Mouse (Mus musculus): Measurements from ENCODE around the gene Gpx6. TPM values are rescaled to one million over a fixed set of nuclear protein-coding genes. Genes with fewer than 3 reads are reported as not detected.

The Gpx6 gene
- total RNA-seq, 2 experiments from 2014 or later, result not detected

- intact Hi-C loops (cut with DNase I), result no loop called here
- DNase-seq (ENCODE audit: low spot score in 2 of 2), result peak; percentile 18 to 19
Observed at GRCm38 (mm10) chr13:21321890-21322494, 10.1 kb downstream of the Gpx6 start.

- intact Hi-C loops (cut with DNase I), result no loop called here
- DNase-seq (ENCODE audit: low spot score in 2 of 2), result peak; percentile 41 to 56
Observed at GRCm38 (mm10) chr13:21322509-21323375, 10.8 kb downstream of the Gpx6 start.

- DNase-seq (ENCODE audit: low spot score in 2 of 2), result no peak
- intact Hi-C loops (cut with DNase I), result no loop called here
Observed at GRCm38 (mm10) chr13:21323405-21323804, 11.5 kb downstream of the Gpx6 start.

- DNase-seq (ENCODE audit: low spot score in 2 of 2), result no peak
- intact Hi-C loops (cut with DNase I), result loop anchor here (1.0 to 5.0 kb wide), 3 partner anchors 52 to 154 kb away; no protein-coding TSS in a partner anchor
Observed at GRCm38 (mm10) chr13:21326191-21326590, 14.3 kb downstream of the Gpx6 start.

- intact Hi-C loops (cut with DNase I), result loop anchor here (1.0 to 5.0 kb wide), 4 partner anchors 52 to 154 kb away; no protein-coding TSS in a partner anchor
- peak; percentile 72 to 81 for DNase-seq (ENCODE audit: low spot score in 2 of 2)
Observed at GRCm38 (mm10) chr13:21326657-21327211, 14.8 kb downstream of the Gpx6 start.

GRCm38 (mm10) chr13:21327424-21327823 is 15.5 kb downstream of the Gpx6 start:
- peak; percentile 5 to 14 for DNase-seq (ENCODE audit: low spot score in 2 of 2)
- intact Hi-C loops (cut with DNase I), result loop anchor here (1.0 to 5.0 kb wide), 3 partner anchors 95 to 155 kb away; no protein-coding TSS in a partner anchor

GRCm38 (mm10) chr13:21346610-21347009 is 34.7 kb downstream of the Gpx6 start, which contains the start of gene Olfr1367:
TSS of gene Olfr1367 (plus strand) at chr13:21346910.
- intact Hi-C loops (cut with DNase I), result no loop called here

GRCm38 (mm10) chr13:21350593-21350992 is 38.7 kb downstream of the Gpx6 start:
- no peak for DNase-seq (ENCODE audit: low spot score in 2 of 2)
- intact Hi-C loops (cut with DNase I), result no loop called here

More at GRCm38 (mm10) chr13:21346610-21347009, 34.7 kb downstream of the Gpx6 start, which contains the start of gene Olfr1367:
- no peak for DNase-seq (ENCODE audit: low spot score in 2 of 2)

GRCm38 (mm10) chr13:21362621-21363248 is 50.8 kb downstream of the Gpx6 start, which contains the start of gene Zscan12:
TSS of gene Zscan12 (plus strand) at chr13:21362820.
- intact Hi-C loops (cut with DNase I), result loop anchor here (1.0 to 2.0 kb wide), 3 partner anchors 40 to 90 kb away; partner anchors contain the start of genes Zkscan3 and Zscan26
- DNase-seq (ENCODE audit: low spot score in 2 of 2), result peak; percentile 89 to 90

GRCm38 (mm10) chr13:21363719-21364118 is 51.8 kb downstream of the Gpx6 start:
- DNase-seq (ENCODE audit: low spot score in 2 of 2), result peak in 1 of 2 experiments; percentile 7
- intact Hi-C loops (cut with DNase I), result loop anchor here (1.0 to 2.0 kb wide), 2 partner anchors 44 to 89 kb away; partner anchors contain the start of gene Zscan26

- intact Hi-C loops (cut with DNase I), result no loop called here
- DNase-seq (ENCODE audit: low spot score in 2 of 2), result no peak
Observed at GRCm38 (mm10) chr13:21366635-21367034, 54.7 kb downstream of the Gpx6 start.

Other genes starting within 250 kb of the Gpx6 start
- gene Olfr1370, start 237.2 kb upstream of the Gpx6 start, total RNA-seq (2021), result not detected
- not detected for gene Olfr1369-ps1, start 200.6 kb upstream of the Gpx6 start, total RNA-seq (2021)
- gene Olfr263, start 182.5 kb upstream of the Gpx6 start, total RNA-seq (2021), result not detected
- gene Olfr1368, start 166.3 kb upstream of the Gpx6 start, total RNA-seq (2021), result not detected
- 10 to 100 TPM; 34.0 TPM for gene Trim27, start 132.7 kb upstream of the Gpx6 start, total RNA-seq (2021)
- not detected for gene Gpx5, start 19.4 kb upstream of the Gpx6 start, total RNA-seq (2021)
- gene Olfr1367, start 34.8 kb downstream of the Gpx6 start, total RNA-seq (2021), result not detected
- gene Zscan12, start 50.7 kb downstream of the Gpx6 start, total RNA-seq (2021), result 1 to 10 TPM; 7.1 to 9.4 TPM
- 10 to 100 TPM; 30.3 to 45.5 TPM for gene Zkscan3, start 90.6 kb downstream of the Gpx6 start, total RNA-seq (2021)
- gene Pgbd1, start 128.9 kb downstream of the Gpx6 start, total RNA-seq (2021), result 1 to 10 TPM; 1.3 to 1.9 TPM
- gene Zscan26, start 141.6 kb downstream of the Gpx6 start, total RNA-seq (2021), result 10 to 100 TPM; 43.8 to 58.5 TPM
- 1 to 10 TPM; 1.4 to 1.7 TPM for gene Nkapl, start 156.4 kb downstream of the Gpx6 start, total RNA-seq (2021)
- gene Zkscan4, start 166.8 kb downstream of the Gpx6 start, total RNA-seq (2021), result 1 to 10 TPM; 7.5 to 7.6 TPM
- gene Gm10065, start 167.3 kb downstream of the Gpx6 start, total RNA-seq (2021), result not detected
- 10 to 100 TPM; 20.5 to 25.5 TPM for gene AK157302, start 183.1 kb downstream of the Gpx6 start, total RNA-seq (2021)
- gene Gm11273, start 189.3 kb downstream of the Gpx6 start, total RNA-seq (2021), result 10 to 100 TPM; 56.4 to 67.0 TPM
- gene Zkscan8, start 219.0 kb downstream of the Gpx6 start, total RNA-seq (2021), result 10 to 100 TPM; 15.9 to 18.1 TPM
- gene Olfr1366, start 230.7 kb downstream of the Gpx6 start, total RNA-seq (2021), result not detected
- not detected for gene Olfr1535, start 247.8 kb downstream of the Gpx6 start, total RNA-seq (2021)